Mouse (Mus musculus): ENCODE results near the gene Tubgcp6. TPM values are rescaled to one million over a fixed set of nuclear protein-coding genes. Genes with fewer than 3 reads are reported as not detected.
A peak's percentile ranks its signal among the peaks of the same experiment; 100 is the strongest.

The Tubgcp6 gene
- total RNA-seq (2021), result 10 to 100 TPM; 26.5 to 30.0 TPM
- long read RNA-seq, full-length matches to known transcripts, result 1 of 10 reads
- long read RNA-seq, partial matches to known transcripts, result 4 of 10 reads
- long read RNA-seq, other reads (novel, unspliced or antisense), result 5 of 10 reads

GRCm38 (mm10) chr15:89122649-89123366 is at the start of gene Tubgcp6:
Gene Tubgcp6 (minus strand): TSS chr15:89123112.
- peak; percentile 96 to 97 for DNase-seq (ENCODE audit: low spot score in 2 of 2)

GRCm38 (mm10) chr15:89172276-89172935 is 49.5 kb upstream of the Tubgcp6 start:
- DNase-seq (ENCODE audit: low spot score in 2 of 2), result no peak

GRCm38 (mm10) chr15:89171526-89172051 is 48.7 kb upstream of the Tubgcp6 start:
- DNase-seq (ENCODE audit: low spot score in 2 of 2), result no peak

GRCm38 (mm10) chr15:89170102-89170501 is 47.2 kb upstream of the Tubgcp6 start:
- no peak for DNase-seq (ENCODE audit: low spot score in 2 of 2)

GRCm38 (mm10) chr15:89169431-89169830 is 46.5 kb upstream of the Tubgcp6 start:
- DNase-seq (ENCODE audit: low spot score in 2 of 2), result peak; percentile 72 to 78

GRCm38 (mm10) chr15:89168922-89169321 is 46.0 kb upstream of the Tubgcp6 start:
- no peak for DNase-seq (ENCODE audit: low spot score in 2 of 2)

- DNase-seq (ENCODE audit: low spot score in 2 of 2), result no peak
Measured at GRCm38 (mm10) chr15:89165478-89165877, 42.6 kb upstream of the Tubgcp6 start.

- DNase-seq (ENCODE audit: low spot score in 2 of 2), result no peak
Measured at GRCm38 (mm10) chr15:89161397-89161796, 38.5 kb upstream of the Tubgcp6 start.

GRCm38 (mm10) chr15:89158516-89158915 is 35.6 kb upstream of the Tubgcp6 start:
- DNase-seq (ENCODE audit: low spot score in 2 of 2), result no peak

- DNase-seq (ENCODE audit: low spot score in 2 of 2), result peak; percentile 63 to 74
Measured at GRCm38 (mm10) chr15:89157954-89158353, 35.0 kb upstream of the Tubgcp6 start.

- DNase-seq (ENCODE audit: low spot score in 2 of 2), result no peak
Measured at GRCm38 (mm10) chr15:89152312-89152711, 29.4 kb upstream of the Tubgcp6 start.

GRCm38 (mm10) chr15:89150041-89150390 is 27.1 kb upstream of the Tubgcp6 start:
- DNase-seq (ENCODE audit: low spot score in 2 of 2), result no peak

GRCm38 (mm10) chr15:89149271-89150040 is 26.5 kb upstream of the Tubgcp6 start, which contains the start of gene Mapk11:
Gene Mapk11 (minus strand): TSS chr15:89149628.
- peak; percentile 31 to 52 for DNase-seq (ENCODE audit: low spot score in 2 of 2)

GRCm38 (mm10) chr15:89148496-89149270 is 25.8 kb upstream of the Tubgcp6 start:
- DNase-seq (ENCODE audit: low spot score in 2 of 2), result no peak

- DNase-seq (ENCODE audit: low spot score in 2 of 2), result no peak
Measured at GRCm38 (mm10) chr15:89147895-89148294, 25.0 kb upstream of the Tubgcp6 start.

- DNase-seq (ENCODE audit: low spot score in 2 of 2), result no peak
Measured at GRCm38 (mm10) chr15:89147456-89147855, 24.5 kb upstream of the Tubgcp6 start.

GRCm38 (mm10) chr15:89147024-89147423 is 24.1 kb upstream of the Tubgcp6 start:
- DNase-seq (ENCODE audit: low spot score in 2 of 2), result no peak

- peak; percentile 37 to 52 for DNase-seq (ENCODE audit: low spot score in 2 of 2)
Measured at GRCm38 (mm10) chr15:89146537-89146936, 23.6 kb upstream of the Tubgcp6 start.

- DNase-seq (ENCODE audit: low spot score in 2 of 2), result no peak
Measured at GRCm38 (mm10) chr15:89145813-89146350, 23.0 kb upstream of the Tubgcp6 start.

GRCm38 (mm10) chr15:89144965-89145364 is 22.1 kb upstream of the Tubgcp6 start:
- DNase-seq (ENCODE audit: low spot score in 2 of 2), result no peak

All from layer of hippocampus, postnatal 10 days (tissue).